Mouse (Mus musculus) ES-E14 (cell line): ENCODE measurements at regions not wholly inside any gene's neighbourhood (a gene's known extent, or its start where the extent isn't known, plus 50 kb on each side); places are given as distances from the start of the nearest gene placed in this dataset.
"Not testable (repeated sequence)": the region's sequence is repeated elsewhere in the genome, so short reads cannot be mapped to it uniquely, and the experiment has no call there.

ENCODE experiments used
- DNase-seq: peaks from one replicate; pipeline ENCODE4 v3.0.0-alpha.2; 2013; ENCODE audit warnings: low read depth, low spot score
- H3K27ac ChIP-seq: 2 replicates; pipeline ENCODE4 v1.5.1; 2012; ENCODE audit warnings: low read depth, mild to moderate bottlenecking, low read length, moderate library complexity, mixed read lengths; ENCODE audit not compliant: poor library complexity, insufficient read depth, severe bottlenecking
- H3K36me3 ChIP-seq: 2 replicates; pipeline ENCODE4 v1.6.1; 2012; ENCODE audit warnings: mild to moderate bottlenecking, low read length, moderate library complexity, mixed read lengths; ENCODE audit not compliant: control insufficient read depth, poor library complexity, insufficient read depth, severe bottlenecking
- H3K4me1 ChIP-seq, 2 experiments: fragments of 150-350 bp in 1 of 2; sonication (generic) in 1 of 2; 2 replicates each; pipeline ENCODE4 v1.6.1; 2012; ENCODE audit warnings: low read length in 2 of 2, mild to moderate bottlenecking in 1 of 2, mixed read lengths in 1 of 2; ENCODE audit not compliant: control insufficient read depth in 2 of 2, insufficient read depth in 2 of 2, poor library complexity in 1 of 2
- H3K4me3 ChIP-seq, 2 experiments: fragments of 150-350 bp in 1 of 2; sonication (generic) in 1 of 2; 2 replicates each; pipeline ENCODE4 v1.5.1; 2012; ENCODE audit warnings: low read length in 2 of 2, low read depth in 1 of 2, mild to moderate bottlenecking in 1 of 2, mixed read lengths in 1 of 2; ENCODE audit not compliant: insufficient read depth in 1 of 2, poor library complexity in 1 of 2, severe bottlenecking in 1 of 2
- H3K9ac ChIP-seq: 2 replicates; pipeline ENCODE4 v1.6.1; 2012; ENCODE audit warnings: low read depth, mild to moderate bottlenecking, low read length, mixed read lengths; ENCODE audit not compliant: poor library complexity, insufficient read depth, severe bottlenecking
- H3K9me3 ChIP-seq: fragments of 150-350 bp; sonication (generic); 2 replicates; pipeline ENCODE4 v1.6.1; 2012; ENCODE audit warnings: low read depth, mild to moderate bottlenecking, low read length; ENCODE audit not compliant: control insufficient read depth, insufficient read depth
- CHD2 ChIP-seq: IDR thresholded peaks from 2 replicates; pipeline ENCODE4 v1.6.1; 2014; ENCODE audit warnings: mild to moderate bottlenecking, low read depth, low read length, inconsistent platforms
- HCFC1 ChIP-seq: IDR thresholded peaks from 2 replicates; pipeline ENCODE4 v1.6.1; 2012; ENCODE audit warnings: low read length, inconsistent platforms, borderline replicate concordance; ENCODE audit not compliant: insufficient read depth
- MAFK ChIP-seq: IDR thresholded peaks from 2 replicates; pipeline ENCODE4 v1.6.1; 2014; ENCODE audit warnings: mild to moderate bottlenecking, low read depth, low read length, inconsistent platforms; ENCODE audit not compliant: insufficient read depth
- ZC3H11A ChIP-seq: IDR thresholded peaks from 2 replicates; pipeline ENCODE4 v1.6.1; 2012; ENCODE audit warnings: low read depth, mild to moderate bottlenecking, inconsistent platforms, low read length, borderline replicate concordance
- ZNF384 ChIP-seq: IDR thresholded peaks from 2 replicates; pipeline ENCODE4 v1.6.1; 2012; ENCODE audit warnings: low read depth, low read length, inconsistent platforms
- in situ Hi-C, 2 experiments: fragments of 600-800 bp; cut with MboI; formaldehyde crosslinking; loops; one replicate each; pipeline ENCODE4 v1.15.1; 2025; ENCODE audit warnings: low sequenced_read_pairs in 2 of 2, inconsistent platforms in 1 of 2; ENCODE audit not compliant: unreplicated experiment in 2 of 2

DNA sequence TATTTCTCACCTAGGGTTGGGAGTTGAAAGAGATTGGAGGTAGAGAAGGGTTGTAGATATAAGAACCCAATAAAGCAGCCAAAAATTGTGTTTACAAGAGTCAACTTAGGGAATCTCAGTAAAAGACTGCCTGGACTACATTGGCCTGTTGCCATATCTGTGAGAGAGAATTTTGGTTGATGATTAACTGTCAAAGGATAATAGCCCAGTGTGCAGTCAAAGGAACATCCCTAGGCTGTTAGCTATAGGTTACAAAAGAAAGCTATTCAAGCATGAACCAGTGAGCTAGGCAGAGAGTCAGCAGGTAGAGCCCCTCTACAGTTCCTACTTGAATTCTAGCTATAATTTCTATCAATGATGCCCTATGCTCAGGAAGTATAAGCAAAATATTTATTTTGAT, 419.0 kb downstream of the Car8 start:
- DNase-seq, result no peak
- no peaks in the 10 kb centered on the region for H3K36me3 ChIP-seq
- in situ Hi-C loops, result no loop called here
- TF ChIP-seq MAFK, result no peak
- no peak for TF ChIP-seq ZC3H11A
- no peak for TF ChIP-seq ZNF384
- no peaks in the 10 kb centered on the region for H3K4me1 ChIP-seq
- no peak overlapping the region for H3K9ac ChIP-seq
- no peak overlapping the region for H3K27ac ChIP-seq
- no peaks in the 10 kb centered on the region for H3K9me3 ChIP-seq
- H3K4me3 ChIP-seq, result no peak overlapping the region

- H3K4me1 ChIP-seq, H3K36me3 ChIP-seq, H3K9me3 ChIP-seq, H3K4me3 ChIP-seq, in situ Hi-C loops, H3K27ac ChIP-seq, DNase-seq, H3K9ac ChIP-seq: not testable (repeated sequence)
Measured at GRCm38 (mm10) chr4:7777761-7778160, 461.1 kb downstream of the Car8 start.

- DNase-seq, result no peak
- Histone ChIP-seq H3K4me3 (no peak overlapping the region), H3K36me3 (no peaks in the 10 kb centered on the region), H3K27ac (no peak overlapping the region), H3K9me3 (no peaks in the 10 kb centered on the region), H3K4me1 (no peaks in the 10 kb centered on the region), H3K9ac (no peak overlapping the region)
- in situ Hi-C loops, result no loop called here
- TF ChIP-seq CHD2 (no peak), HCFC1 (no peak), ZC3H11A (no peak), ZNF384 (no peak), MAFK (no peak)
Measured at GRCm38 (mm10) chr4:7755473-7755872, 483.4 kb downstream of the Car8 start.

DNA sequence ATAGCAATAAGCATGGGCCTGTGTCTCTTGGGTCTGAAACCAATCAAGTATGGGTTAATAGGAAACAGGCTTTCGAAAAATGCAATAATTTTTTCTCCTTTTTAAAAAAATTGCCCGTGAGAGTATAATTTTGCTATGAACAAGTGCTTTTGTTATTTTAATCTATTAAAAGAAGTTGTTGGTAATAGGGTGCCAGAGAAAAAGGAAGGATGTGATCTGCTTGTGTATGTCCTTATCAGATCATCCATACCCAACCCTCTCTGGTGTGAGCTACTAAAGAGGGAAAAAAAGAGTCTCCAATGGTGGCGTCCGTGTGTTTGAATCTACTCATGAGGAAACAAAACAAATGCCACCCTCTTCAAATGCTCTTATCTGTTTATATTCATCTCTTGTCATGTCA, 484.9 kb downstream of the Car8 start:
- Histone ChIP-seq H3K27ac (no peak overlapping the region), H3K36me3 (no peaks in the 10 kb centered on the region), H3K4me3 (no peak overlapping the region), H3K9me3 (no peaks in the 10 kb centered on the region), H3K4me1 (no peaks in the 10 kb centered on the region), H3K9ac (no peak overlapping the region)
- TF ChIP-seq ZNF384 (no peak), MAFK (no peak), ZC3H11A (no peak), CHD2 (no peak), HCFC1 (no peak)
- no peak for DNase-seq
- in situ Hi-C loops, result no loop called here

DNA sequence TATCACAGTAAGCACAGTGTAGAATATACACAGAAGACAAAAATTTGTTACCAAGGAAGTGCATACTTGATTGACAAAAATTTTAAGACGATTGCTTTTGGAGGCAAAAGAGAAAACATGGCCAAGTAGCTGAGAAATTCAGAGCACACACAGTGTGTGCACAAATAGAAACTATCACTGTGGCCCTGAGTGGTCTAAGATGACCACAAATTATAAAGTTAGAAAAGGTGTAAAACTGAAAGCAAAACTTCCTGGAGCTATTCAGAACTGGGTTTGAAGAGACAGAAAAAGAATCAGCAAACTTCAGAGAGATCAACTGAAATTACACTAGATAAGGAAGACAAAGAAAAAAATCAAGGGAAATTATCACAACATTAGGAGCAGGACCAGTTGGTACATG, 487.6 kb downstream of the Car8 start:
- in situ Hi-C loops, result no loop called here
- no peak for DNase-seq
- Histone ChIP-seq H3K9me3 (no peaks in the 10 kb centered on the region), H3K4me1 (no peaks in the 10 kb centered on the region), H3K27ac (no peak overlapping the region), H3K4me3 (no peak overlapping the region), H3K36me3 (no peaks in the 10 kb centered on the region), H3K9ac (no peak overlapping the region)
- TF ChIP-seq MAFK (no peak), HCFC1 (no peak), ZC3H11A (no peak), ZNF384 (no peak), CHD2 (no peak)
